Mouse (Mus musculus) right cerebral cortex, postnatal 14 days (tissue): ENCODE measurements around the gene Nat9.

Experiments used
- DNase-seq: peaks from one replicate; pipeline ENCODE4 v3.0.0; 2022

Gene Nat9

DNA sequence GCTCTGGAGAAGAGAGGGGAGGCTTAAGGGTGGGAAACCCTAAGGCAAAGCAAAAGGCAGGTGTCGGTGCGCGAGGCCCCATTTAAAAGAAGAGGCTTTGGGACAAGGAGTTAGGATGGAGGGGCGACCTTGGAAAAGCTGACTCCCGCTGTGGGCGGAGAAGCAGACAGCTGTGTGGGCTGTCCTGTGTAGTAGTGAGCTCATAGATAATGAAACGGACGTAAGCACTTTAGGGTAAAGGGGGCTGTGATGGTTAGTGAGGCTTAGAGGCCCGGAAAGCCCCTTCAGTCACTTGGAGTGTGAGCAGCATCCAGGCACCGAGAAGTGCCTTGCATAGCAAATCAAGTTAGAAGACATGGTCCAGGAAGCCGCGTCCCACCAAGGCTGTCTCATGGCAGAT, at the start of gene Nat9:
Gene Nat9, minus strand, starts transcription at position 167 of the 400 bp plus-strand sequence.
- no peak for DNase-seq

DNA sequence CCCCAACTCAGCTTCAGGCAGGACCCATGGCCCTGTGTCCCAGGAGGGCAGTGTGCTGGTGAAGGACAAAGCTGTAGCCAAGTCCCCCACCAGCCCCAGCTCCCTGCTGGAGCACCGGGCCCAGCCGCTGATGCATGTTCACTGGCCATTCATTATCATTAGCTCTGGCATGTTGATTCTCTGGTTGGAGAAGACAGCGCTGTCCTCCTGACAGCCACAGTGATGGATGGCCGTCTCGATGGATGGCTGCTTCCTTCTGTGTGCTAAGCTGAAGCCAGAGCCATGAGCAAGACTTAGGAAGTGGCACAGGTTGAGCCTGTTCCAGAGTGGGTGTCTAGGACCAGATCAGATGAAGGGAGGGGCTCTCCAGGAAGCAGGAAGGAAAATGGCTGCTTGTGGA, 48.9 kb upstream of the Nat9 start:
- no peak for DNase-seq

DNA sequence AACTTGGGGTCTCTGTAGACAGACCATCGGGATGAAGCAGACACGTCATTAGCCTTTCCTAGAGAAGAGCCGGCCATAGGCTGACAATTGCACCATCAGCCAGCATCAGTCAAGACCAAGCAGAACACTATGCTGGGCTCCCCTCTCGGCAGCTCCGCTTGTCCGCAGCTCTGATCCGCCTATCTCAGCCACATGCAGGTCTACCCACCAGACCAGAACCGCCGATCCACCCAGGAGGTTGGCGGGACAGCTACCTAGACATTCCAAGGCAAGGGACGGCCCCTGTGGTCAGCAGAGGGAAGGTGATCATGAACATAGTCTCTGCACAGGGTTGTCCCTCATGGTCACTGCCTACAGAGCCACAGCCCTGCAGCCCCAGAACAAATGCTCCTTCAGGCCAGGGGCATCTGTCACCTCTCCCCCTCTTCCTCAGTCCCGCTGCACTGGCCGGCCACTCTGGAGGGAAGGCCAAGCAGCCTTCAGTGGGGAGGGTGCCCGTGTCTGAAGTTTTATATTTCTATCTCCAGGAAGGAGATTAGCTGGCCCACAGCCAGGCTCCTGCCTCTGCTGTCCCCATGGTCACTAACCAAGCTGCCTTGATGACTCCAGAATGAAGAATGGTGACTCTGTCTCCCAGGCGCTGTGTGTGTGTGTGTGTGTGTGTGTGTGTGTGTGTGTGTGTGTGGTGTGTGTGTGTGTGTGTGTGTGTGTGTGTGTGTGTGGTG, 46.8 kb upstream of the Nat9 start:
- DNase-seq: no peak

DNA sequence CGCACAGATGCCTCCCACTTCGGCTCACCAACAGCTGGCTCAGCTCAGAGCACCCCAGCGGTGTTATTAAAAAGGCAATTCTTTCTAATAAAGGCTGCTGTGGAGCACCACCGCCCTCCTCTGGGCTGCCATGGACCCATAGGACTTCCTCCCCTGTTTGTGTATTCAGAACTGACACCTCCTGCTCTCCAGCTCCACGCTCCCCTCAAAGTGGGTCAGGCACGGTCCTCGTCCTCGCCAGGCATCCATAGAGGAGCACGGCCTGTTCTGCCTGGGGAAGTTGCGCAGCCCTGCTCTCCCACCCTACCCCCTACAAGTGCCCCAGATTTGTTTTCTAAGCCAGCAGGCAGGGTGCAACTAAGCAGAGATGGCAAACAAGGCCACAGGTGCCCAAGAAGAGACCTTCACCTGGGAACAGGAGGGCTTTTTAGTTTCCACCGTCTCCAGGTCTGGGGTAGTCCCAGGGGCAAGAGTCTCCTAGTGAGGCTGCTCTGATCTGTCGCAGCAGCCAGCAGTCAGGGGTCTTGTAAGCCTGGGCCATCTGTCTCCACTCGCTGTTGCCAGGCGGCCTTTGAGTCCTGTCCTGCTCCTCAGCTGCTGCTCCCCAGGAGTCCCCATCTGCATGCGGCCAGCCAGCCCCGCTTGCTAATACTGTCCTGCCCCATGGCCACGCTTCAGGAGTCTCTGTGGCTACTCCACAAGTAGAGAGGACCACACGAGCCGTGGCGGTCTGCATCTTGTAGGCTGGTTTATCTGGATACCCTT, 46.0 kb upstream of the Nat9 start:
- DNase-seq: no peak

DNA sequence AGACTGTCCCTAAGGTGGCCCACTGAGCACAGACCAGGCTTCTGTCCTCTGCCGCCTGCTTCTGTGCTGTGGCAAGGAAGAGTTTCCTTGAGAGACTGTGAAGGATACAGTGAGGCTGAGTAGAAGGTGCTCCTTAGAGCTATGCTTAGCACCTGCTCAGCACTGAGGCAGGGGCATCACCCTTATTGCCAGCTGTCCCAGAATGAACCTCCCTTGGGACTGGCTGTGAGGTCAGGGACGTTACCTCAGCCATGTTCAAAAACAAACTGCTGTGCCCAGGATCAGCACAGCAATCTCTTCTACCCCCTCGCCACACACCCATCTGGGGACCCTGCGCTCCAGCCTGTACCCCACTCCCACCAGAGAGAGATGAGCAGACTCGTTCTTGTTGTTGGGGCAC, 45.2 kb upstream of the Nat9 start:
- DNase-seq: no peak

DNA sequence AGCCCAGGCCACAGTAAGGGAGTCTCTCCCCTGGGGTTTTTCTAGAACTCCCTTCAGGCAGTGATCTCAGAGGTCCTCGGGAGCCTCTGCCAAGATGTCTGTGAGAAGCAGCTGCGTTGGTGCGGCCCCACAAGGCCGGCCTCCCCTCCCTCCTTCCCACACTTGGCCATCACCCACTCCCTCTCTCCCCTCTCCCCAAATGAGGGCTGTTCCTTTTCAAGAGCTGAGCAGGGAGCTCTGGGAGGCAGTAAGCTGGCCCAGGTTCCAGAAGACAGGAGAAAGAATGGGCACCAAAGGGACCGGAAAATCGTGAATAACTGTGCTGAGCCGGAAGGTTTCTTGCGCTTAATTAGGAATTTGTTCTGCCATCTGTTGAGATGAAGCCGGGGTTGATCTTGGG, 44.3 kb upstream of the Nat9 start:
- no peak for DNase-seq

DNA sequence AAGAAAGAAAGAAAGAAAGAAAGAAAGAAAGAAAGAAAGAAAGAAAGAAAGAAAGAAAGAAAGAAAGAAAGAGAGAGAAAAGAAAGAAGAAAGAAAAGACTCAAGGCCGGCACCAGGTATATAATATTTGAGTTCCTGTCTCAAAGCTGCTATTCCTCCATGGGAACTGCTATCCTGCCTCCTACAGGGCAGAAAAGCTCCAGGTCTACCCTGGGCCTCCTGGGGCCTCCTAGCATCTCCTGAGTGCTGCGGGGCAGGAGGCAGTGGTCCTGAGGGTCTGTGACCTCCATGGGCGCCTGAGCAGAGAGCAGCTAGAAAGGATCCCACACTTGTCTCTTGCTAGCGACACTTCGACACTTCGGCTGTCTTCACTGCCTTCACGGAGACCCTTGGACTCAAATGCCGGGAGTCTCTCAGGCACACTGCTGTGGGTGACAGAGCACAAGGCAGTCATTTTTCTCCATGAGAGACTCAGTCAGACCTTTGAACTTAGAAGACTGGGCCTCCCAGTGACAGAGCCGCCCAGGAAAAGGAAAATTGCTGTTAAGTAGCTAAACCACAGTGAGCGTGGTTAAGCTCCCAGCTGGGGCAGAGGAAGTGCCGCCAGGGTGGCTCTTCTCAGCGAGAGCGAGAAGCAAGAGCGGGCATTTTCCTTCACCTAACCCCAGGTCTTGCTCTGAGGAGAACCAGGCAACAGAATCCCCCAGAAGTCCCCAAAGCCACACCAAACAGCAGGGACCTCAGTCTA, 43.7 kb upstream of the Nat9 start:
- DNase-seq: no peak

DNA sequence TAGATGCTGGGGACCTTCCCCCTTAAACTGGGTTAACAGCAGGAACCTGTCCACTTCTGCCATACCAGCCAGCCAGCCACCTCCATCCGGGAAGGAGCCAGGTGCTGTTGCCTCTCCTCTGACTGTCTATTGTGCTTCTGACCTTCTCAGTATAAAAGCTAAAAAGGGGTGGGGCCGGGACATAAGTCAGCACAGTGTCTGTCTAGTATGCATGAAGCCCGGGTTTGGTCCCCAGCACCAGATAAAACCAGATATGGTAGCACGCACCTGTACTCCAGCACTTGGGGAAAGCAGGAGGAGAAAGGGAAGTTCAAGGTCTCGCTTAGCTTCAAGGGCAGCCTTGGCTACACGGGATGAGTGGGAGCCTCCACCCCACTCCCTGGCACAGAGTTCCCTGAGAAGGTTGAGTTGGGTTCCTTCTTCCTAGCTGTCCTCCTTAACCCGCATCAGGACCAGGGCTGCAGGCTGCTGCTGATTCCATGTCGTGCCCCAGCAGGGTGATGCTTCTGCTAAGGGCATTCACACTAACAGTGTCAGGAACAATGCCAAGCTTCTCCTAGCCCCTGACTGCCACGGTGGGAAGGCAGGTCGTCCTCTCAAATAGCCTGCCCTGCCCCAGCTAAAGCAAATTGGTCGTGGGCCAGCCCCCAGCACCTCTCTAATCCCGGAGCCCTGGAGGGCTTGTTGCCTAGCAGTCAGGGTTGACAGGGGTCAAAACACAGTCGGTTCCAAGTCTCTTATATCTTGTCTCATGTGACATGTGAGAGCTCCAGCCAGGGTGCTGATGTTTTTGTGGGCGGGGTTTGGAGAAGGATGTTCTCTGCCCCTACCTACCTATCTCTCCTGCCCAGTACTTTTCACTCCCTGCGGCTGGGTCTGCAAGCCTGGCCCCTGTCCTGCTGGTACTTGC, 41.6 kb upstream of the Nat9 start:
- no peak for DNase-seq

DNA sequence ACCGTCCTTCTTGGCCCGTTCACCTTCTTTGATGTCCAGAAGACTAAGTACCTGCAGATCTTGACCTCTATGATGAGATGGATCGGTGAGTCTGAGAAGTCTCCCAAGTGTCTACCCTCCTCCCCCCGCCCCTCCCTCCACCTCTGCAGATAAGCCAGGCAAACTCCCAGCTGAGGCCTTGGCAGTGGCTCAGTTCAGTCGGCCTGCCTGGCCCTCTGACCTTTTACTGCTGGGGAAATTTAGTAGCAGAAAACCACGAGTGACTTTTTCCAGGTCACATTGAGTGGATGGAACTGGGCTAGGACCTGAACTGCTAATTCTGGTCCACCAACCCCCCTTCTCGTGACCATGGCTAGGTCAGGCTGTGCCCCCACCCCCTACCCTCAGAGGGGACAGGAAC, 40.8 kb upstream of the Nat9 start:
- DNase-seq: no peak

DNA sequence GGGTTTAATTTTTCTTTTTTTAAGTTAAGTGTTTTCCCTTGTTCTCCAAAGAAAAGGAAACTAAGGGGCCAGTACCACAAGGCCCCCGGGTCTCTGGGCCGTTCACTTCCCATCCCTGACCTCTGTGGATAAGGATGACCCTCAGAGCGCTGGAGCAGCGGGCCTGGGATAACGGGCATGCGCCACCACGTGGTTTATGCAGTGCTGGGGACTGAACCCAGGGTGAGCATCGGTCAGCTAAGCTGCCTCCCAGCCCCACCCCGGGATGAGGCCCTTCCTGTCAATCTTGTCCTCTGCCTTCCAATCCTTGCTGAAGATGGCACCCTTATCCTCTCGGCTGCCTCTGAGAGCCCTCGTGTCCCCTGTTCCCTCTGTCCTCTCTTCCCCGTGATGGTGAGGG, 40.0 kb upstream of the Nat9 start:
- DNase-seq: no peak

DNA sequence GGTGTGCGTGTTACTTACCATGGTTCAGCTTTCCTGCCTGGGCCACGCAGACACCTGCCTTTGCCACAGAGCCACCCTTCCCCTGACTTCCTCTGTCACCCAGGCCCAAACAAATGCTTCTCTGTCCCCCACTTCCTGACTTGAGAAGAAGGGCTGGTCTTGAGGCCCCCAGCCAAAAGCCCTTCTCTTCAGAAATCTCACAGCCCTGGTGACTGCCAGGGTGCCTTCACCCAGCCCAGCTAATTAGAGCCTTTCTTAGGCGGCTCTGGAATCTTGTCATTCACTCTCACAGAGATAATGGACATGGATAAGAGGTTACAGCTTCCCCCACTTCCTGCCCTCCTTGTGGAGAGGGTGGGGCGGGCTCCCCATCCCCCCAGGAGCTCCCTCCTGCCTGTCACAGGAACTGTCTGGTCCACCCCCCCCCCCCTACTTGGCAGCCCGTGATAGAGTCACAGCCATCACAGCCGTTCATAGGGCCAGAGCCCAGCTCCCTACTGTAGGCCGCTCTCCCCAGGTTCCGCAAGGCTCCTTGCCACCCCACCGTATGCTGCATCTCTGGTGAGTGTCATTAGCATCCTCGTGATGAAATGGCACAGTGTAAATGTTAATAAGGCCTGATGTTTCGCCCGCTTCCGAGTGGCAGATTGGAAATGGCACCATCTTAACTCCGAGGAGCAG, 39.3 kb upstream of the Nat9 start:
- no peak for DNase-seq

DNA sequence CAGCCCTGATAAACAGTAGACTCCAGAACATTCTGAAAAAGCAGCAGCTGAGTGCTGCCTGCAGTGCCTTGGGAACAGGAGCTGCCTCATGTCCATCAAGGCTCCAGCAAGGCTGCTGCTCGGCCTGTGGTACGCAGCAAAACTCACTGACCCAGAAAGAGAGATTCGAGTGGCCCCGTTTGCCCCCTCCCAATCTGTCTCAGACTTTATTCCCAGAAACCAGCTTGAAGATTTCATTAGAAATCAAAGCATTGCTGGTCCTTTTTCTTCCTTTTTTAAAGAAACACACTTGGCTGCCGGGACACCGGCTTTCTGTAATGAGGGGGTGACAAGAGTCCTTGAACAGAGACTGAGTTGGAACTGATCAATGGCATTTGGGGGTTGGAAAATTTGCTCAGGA, 37.6 kb upstream of the Nat9 start:
- no peak for DNase-seq

DNA sequence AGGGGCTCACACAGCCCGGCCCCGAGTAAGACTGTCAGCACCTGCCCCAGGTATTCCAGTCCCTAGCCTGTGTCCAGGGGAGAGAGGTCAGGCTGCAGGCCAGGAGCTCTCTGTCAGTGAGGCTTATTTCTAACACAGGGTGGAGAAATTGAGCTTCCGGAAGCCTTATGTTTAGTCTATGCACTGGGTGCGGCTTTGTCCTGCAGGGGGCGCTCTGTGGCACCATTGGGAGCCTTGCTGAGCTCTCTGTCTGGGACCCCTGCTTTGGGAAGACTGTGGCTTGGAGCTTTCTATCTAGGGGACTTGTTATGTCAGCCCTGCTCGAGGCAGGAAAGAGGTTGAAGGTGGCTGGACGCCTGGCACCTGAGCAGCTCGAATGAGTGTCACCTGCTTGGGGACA, 37.2 kb upstream of the Nat9 start:
- DNase-seq: peak; percentile 75

DNA sequence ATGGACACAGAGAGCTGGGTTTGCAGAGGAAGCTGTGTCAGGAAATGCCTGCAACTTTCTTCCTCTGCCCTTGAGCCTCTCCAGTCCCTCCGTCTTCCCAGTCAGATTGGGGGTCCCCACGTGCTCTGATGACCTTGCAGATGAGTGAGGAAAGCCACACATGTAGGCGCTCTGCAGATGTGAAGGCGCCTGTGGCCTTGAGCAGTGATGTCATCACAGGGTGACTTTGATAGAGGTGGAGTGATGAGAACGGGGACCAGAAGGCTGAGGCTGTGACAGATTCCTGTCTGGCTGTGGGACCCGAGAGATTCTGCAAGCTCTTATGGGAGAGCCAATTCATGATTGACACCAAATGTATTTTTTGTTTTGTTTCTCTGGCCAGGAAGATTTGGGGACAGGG, 36.2 kb upstream of the Nat9 start:
- DNase-seq: no peak

DNA sequence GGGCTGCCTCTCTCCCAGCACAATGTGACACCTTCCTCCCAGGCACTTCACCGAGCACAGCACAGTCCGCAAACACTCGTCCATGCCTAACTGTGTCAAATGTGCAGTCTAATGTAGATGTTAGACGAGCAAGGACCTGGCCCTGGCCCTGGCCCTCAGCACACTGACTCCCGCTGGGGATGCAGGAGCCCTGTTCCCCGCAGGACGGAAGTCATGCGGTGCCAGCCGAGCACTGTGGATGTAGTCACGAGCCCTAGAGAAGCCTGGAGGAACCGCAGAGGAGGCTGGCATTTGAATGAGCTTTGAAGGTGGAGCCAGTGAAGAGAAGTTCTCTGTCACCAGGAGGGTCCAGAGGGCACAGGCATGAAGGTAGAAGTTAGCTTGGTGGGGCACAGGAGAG, 35.8 kb upstream of the Nat9 start:
- no peak for DNase-seq

DNA sequence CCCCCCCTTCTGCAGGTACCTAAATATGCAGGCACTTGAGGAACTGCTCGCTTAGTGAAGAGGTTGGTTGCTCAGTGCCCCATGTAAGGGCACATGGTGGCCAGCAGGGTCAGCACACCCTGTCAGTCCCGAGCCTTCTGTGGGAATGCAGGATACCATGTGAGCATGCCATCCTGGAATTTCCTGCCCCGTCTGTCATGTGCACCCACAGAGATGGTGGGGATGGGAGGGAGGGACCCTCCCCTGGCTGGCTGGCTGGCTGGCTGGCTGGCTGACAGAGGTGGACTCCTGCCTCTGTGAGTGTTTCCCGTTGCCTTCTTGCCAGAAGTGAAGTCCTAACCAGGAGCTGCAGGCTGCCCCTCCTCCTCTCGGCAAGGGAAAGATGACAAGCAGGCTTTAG, 34.9 kb upstream of the Nat9 start:
- DNase-seq: no peak

DNA sequence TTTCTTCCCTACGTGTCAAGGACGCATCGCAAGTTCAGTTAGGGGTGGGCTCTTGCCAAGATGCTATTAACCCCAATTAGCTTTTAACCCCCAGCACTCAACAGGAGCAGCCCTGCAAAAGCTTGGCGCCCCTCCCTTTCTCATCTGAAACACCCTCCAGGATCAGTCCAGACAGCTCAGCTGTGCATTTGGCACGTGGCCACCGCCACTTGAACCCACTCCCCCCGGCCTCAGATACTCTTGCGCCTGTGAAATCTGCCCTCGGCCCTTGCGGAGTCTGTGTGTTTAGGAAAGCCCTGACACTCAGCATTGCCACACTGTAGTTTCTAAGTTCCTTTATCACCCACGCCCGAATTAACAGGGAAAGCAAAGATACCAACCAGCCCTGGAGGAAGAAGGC, 34.4 kb upstream of the Nat9 start:
- no peak for DNase-seq

DNA sequence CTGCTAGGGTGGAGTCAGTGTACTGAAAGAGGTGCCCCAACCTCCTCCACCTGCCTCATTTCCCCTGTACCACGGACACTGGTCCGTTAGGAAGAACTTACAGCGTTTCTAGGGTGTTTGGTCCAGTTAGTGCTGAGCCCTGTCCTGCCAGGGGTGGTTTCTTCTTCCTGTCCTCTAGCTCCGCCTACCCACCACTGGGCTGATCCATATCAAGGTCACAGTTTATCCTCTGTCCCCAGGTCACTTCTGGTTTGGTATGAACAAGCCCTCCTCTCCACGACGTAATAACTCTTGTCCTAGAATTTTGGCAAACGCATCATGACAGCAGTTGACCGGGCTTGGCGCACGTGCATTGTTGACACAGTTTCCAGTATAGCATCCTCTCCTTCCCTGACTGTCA, 32.0 kb upstream of the Nat9 start:
- DNase-seq: no peak

DNA sequence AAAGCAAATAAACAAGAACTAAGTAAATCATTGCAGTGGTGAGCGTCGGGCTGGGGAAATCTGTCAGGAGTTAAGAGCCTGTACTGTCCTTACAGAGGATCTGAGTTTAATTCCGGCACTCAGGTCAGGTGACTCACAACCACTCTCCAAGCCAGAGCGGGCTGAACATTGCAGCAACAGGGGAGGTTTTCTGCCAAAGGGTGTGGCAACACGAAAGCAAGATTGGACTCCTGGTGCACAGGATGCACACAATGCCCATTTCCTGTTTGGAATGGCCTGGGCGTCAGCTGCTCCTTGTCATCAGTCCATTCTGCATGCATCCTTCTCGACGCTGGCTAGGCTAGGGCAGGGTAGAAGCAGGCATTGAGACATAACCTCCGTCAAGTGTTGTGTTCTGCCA, 31.6 kb upstream of the Nat9 start:
- no peak for DNase-seq

DNA sequence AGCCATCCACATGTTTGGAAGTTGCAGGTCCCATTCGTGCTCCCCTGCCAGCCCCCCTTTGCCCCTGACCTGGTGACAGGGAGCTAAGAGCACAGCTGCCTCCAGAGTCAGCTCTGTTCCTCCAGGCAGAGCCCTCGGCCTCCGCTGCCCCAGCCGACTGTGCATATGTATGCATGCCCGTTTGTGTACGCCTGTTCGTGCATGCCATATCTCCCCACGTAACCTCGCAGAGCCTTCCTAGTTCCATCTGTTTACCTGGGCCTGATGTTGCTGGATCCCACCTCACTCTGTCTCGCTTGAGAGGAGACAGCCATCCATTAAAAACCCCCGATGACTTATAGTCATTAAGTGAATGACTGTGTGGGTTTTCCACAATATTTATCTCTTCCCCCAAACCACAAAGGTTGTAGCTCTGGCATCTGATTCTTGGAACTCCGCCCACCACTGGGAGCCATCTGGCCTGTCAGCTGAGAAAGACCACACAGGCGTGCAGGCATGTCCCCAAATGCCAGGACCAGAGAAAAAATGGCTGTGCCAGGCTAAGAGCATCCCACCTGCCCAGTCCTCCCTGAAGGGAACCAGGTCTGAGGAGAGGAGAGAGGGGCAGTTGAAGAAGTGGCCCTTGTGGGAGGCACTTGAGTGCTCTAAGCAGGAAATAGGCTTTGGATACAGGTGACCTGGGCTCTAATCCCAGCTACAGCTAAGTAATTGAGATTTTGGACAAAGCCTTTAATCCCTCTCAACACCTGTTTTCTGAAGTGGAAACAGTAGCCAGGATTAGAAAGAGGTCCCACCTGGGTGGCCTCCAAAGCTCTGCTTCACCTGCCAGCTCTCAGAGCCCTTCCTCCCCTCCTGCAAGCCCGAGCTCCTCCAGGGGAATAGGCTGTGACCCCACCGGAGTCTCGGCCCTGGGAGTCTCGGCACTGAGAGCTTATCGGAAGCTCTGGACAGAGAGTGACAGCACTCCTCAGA, 30.1 kb upstream of the Nat9 start:
- no peak for DNase-seq

DNA sequence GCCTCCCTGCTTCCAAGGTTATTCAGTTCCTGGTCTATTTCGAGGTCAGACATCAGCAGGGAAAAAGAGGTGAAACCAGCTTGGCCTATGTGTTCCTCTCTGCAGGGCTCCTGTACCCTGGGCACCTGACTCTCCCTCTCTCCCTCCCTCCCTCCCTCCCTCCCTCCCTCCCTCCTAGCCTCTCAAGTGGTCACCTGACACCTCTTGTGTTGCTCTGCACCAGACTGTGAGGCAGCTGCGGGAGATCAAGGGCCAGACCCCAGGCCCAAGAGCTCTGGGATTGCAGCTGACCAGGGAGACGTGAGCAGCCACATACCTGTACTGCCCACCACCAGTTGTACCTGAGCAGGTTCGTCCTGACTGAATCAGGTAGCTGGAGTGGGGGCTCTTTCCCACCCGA, 27.5 kb upstream of the Nat9 start:
- no peak for DNase-seq
